Mouse (Mus musculus) G1E-ER4 (cell line): ENCODE measurements around the gene 1700067P10Rik. TPM values are rescaled to one million over a fixed set of nuclear protein-coding genes. Genes with fewer than 3 reads are reported as not detected.

Experiments used
- GATA1 ChIP-seq: IDR thresholded peaks from one replicate; pipeline ENCODE4 v1.8.0; 2012; ENCODE audit warnings: low read length, inconsistent platforms
- polyA plus RNA-seq: library from polyadenylated mRNA; stranded (reverse); fragments of >175 nt; gene quantifications from 2 replicates; pipeline ENCODE4 v1.2.3, GENCODE M21; 2012

The 1700067P10Rik gene
- not detected in 2 replicates for polyA plus RNA-seq

- no peak for TF ChIP-seq GATA1
Measured at GRCm38 (mm10) chr17:48089019-48089418, at the start of gene 1700067P10Rik. TSS of gene 1700067P10Rik (plus strand) at chr17:48089319.

- no peak for TF ChIP-seq GATA1
Measured at GRCm38 (mm10) chr17:48041351-48042287, 47.5 kb upstream of the 1700067P10Rik start.

DNA sequence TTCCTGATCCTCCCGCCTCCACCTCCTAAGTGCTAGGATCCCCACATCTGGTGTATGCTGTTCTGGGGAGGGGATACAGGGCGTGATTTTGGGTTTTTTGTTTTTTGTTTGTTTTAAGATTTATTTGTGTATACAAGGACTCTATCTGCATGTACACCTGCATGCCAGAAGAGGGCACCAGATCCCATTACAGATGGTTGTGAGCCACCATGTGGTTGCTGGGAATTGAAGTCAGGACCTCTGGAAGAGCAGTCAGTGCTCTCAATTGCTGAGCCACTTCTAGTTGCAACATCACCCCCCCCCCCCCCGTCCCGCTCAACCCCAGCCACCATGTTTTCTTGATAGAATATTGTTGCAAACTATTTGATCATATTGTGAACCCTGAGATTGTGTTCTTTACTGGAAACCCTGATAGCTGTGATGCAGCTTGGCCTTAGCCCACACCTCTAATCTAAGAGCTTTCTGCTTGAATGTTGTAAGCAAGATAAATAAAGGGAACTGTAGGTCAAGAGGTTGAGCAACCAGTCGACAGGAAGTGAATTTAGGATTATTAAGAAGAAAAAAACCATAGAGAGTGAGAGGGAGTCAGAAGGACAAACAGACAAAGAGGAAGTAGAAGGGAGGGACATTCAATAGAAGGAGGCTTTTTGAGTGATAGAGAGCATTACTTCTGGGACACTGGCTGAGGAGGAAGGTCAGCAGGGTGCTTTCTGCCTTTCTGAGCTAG, 45.8 kb upstream of the 1700067P10Rik start:
- no peak for TF ChIP-seq GATA1

DNA sequence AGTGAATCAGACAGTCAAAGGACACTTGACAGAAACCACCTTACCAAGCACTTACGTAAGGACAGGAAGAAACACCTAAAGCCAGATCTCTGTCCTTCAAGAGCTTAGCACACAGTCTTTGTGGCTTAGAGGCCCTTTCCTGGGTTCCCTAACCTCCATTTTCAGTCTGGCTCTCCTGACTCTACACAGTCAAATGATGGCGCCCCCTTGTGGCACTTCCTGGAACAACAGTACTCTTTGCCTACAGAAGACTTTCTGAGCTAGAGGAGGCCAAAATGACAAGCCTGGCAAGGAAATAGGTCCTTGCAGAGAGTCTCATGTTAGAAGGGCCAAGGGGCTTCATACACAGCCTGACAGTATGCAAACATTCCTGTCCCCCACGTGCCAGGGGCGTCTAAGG, 43.5 kb upstream of the 1700067P10Rik start:
- no peak for TF ChIP-seq GATA1

DNA sequence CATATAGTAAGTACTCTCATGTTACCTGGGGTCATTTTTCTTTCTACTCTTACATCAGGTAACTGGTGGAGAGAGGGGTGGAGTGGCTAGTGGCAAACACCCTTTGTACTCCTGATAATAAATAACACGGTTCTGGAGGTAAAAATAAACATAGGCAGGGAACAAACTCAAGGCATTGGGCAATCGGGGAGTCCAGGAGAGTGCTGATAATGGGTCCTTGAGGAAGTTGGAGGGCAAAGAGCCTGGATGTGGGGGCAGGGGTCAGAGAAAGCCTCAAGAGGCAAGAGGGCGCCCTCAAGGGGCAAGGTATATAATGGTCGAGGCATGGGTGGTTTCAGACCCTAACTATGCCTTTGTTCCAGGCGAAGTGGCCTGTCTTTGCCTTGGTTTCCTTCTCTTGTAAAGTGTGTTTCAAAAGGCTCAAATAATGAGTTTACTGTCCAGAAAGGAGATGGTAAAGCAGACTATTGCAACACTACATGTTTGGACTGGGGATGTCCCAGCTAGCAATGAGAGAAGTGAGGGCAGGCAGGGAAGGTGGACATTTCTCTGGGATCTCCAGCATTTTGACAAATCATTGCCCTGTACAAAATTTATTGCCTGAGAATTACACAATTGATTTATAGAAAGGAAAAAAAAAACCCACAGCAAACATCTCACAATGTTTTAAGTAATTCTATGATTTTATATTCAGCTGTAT, 37.3 kb upstream of the 1700067P10Rik start:
- no peak for TF ChIP-seq GATA1

DNA sequence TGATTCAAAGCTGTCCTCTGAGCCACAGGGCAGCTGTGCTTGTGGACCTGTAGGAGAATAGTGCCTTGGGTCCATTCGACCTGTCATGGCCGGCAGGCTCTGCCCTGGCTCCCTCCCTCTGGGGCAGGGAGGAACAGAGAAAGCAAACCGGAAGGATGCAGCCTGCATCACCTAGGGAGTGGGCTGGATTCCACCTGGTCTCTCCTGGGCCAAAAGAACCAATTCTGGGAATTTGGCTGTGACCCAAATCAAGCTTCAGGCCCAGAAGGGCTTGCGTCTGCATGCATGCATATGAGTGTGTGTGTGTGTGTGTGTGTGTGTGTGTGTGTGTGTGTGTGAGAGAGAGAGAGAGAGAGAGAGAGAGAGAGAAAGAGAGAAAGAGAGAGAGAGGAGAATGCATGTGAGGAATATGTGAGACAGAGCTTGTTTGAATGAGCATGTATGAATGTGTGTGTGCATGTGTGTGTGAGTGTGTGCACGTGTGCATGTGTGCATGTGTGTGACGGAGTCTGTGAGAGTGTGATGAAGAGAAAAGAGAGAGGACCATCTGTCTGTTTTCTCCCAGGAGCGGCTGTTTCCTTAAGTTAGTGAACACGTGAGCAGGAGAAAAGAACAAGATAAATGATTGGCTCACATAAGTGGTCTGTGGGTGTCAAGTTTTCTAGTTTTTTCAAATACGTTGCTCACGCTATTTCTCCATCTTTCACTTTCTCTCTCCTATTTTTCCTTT, 36.6 kb upstream of the 1700067P10Rik start:
- no peak for TF ChIP-seq GATA1

GRCm38 (mm10) chr17:48053646-48054045, 35.5 kb upstream of the 1700067P10Rik start:
- TF ChIP-seq GATA1, result no peak

- TF ChIP-seq GATA1, result no peak
Measured at GRCm38 (mm10) chr17:48055076-48055816, 33.9 kb upstream of the 1700067P10Rik start.

GRCm38 (mm10) chr17:48057382-48057781, 31.7 kb upstream of the 1700067P10Rik start:
- TF ChIP-seq GATA1, result no peak

- no peak for TF ChIP-seq GATA1
Measured at GRCm38 (mm10) chr17:48064196-48064843, 24.8 kb upstream of the 1700067P10Rik start.

DNA sequence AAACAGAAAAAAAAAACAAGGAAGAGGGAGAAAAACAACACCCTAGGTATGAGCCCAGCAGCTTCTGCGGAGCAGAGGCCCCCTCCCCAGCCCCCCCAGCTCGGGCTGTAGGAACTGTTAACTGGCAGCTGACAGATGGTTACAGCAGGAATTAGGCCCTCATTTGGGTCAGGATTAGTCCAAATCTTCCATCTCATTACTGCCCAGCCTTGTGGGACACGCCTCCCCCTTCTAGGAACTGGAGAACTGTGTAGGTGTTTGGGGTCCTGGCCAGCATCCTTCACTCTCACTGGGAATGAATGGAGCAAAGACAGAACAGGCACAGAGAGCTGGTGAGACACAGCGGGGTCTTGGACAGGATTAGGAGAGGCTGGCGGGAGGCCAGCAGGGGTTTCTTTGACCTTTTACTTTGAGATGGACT, 24.0 kb upstream of the 1700067P10Rik start:
- TF ChIP-seq GATA1, result no peak

DNA sequence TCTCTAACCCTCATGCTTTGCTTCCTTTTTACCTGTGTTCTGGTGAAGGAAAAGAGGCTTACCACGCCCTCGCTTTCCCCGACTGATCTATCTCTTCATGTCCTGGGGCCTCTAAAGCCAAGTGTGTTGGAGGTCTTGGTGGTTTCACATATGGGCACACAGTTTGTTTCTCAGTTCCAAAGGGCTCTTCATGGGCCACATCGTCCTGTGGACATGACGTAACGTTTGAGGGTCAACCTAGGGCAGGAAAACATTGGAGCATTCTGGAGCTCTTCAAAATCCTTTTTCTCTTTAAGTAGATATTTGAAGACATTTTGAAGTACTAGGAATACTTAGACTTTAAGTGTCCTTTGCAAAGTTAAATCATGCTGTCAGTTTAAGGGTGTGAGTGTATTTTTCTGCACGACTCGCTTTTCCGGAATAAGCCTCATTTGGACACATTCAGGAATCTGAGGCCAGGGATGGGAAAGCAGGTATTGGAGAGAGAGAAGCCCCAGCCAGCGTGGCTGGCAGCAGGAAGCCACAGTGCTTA, 22.0 kb upstream of the 1700067P10Rik start:
- no peak for TF ChIP-seq GATA1

DNA sequence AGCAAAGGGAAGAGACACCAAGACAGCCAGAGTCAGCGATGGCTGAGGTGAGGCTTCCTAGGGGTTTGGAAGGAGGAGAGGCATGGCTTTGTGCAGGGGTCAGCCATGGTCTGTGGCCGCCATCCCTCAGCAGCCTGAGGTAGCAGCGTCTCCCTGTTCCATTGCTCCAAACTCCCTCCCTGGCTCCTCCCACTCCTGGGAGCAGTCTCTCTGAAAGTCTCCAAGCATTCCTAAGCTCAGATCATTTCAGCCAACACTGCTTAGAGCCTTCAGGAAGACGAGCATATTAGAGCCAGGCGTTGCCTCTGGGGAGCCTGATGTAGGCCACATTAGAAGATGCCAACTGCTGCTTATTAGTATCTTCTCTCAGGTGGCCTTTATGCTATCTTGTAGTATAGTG, 21.4 kb upstream of the 1700067P10Rik start:
- TF ChIP-seq GATA1, result no peak

- TF ChIP-seq GATA1, result no peak
Measured at GRCm38 (mm10) chr17:48080626-48081025, 8.5 kb upstream of the 1700067P10Rik start.
